Comparison of ENCODE assay signal across 14 mouse cellular contexts in genomic region chr12:73607381-73608064, GRCm38 (mm10). TPM values are rescaled to one million over a fixed set of nuclear protein-coding genes. Genes with fewer than 3 reads are reported as not detected.
A peak's percentile ranks its signal among the peaks of the same experiment; 100 is the strongest.
DNase-seq lines count a peak whose midpoint lies in the region; ATAC-seq and TF ChIP-seq lines count a peak whose summit lies in the region.
"Had no signal": no experiment of that assay in that cellular context is flagged by ENCODE, and none has a peak within 500 bp of the region (broad histone marks: within the 10 kb centered on the region; RNA-seq: fewer than 3 reads in every experiment).

No protein-coding gene starts in this region.

- no peak overlapping the region for H3K4me2 ChIP-seq in hindbrain, embryonic 13.5 days
- H3K4me2 ChIP-seq: forebrain, embryonic 12.5 days had no signal

- H3K27me3 ChIP-seq in spleen, adult 2 months (ENCODE audit: control insufficient read depth, insufficient read depth, low read length) = no peaks in the 10 kb centered on the region
- H3K27me3 ChIP-seq in hindbrain, embryonic 13.5 days = no peaks in the 10 kb centered on the region
- H3K27me3 ChIP-seq: forebrain, embryonic 12.5 days had no signal

- no peak for TF ChIP-seq CTCF in spleen, adult 2 months (IDR thresholded peaks at IDR 0.05; ENCODE audit: extremely low read depth, insufficient read depth, insufficient read length, insufficient replicate concordance)

- no peak for TF ChIP-seq POLR2A in spleen, adult 2 months (IDR thresholded peaks at IDR 0.05; ENCODE audit: low read depth, low read length)

- ATAC-seq in hindbrain, embryonic 13.5 days (ENCODE audit: low FRiP score) = no peak; the same call in 1 of the 2 replicates

- intact Hi-C loops in left cerebral cortex, postnatal 14 days (cut with DNase I) = no loop called here

- no peaks in the 10 kb centered on the region for H3K9me3 ChIP-seq in hindbrain, embryonic 13.5 days
- H3K9me3 ChIP-seq: forebrain, embryonic 12.5 days had no signal

- H3K9ac ChIP-seq in hindbrain, embryonic 13.5 days = no peak overlapping the region
- H3K9ac ChIP-seq: forebrain, embryonic 12.5 days; liver, embryonic 14.5 days had no signal

- 30% methylated on average over 13 of the region's 13 CpGs for WGBS in spleen, adult 2 months
- WGBS in hindbrain, embryonic 13.5 days = 46% methylated on average over 13 of the region's 13 CpGs

- H3K4me1 ChIP-seq in spleen, adult 2 months (ENCODE audit: control insufficient read depth, insufficient read depth, insufficient read length) = peaks cover 39% of the 10 kb centered on the region; the same call in 1 of the 2 replicates
- H3K4me1 ChIP-seq in hindbrain, embryonic 13.5 days (replicated peaks) = peaks cover 27% of the 10 kb centered on the region

- H3K4me3 ChIP-seq in spleen, adult 2 months (ENCODE audit: extremely low read depth, insufficient read depth, insufficient read length) = no peak overlapping the region
- no peak overlapping the region for H3K4me3 ChIP-seq in hindbrain, embryonic 13.5 days
- H3K4me3 ChIP-seq: forebrain, embryonic 12.5 days had no signal

- H3K36me3 ChIP-seq in spleen, adult 2 months (ENCODE audit: control insufficient read depth, insufficient read depth, low read length) = no peaks in the 10 kb centered on the region
- H3K36me3 ChIP-seq in hindbrain, embryonic 13.5 days = no peaks in the 10 kb centered on the region
- H3K36me3 ChIP-seq: forebrain, embryonic 12.5 days had no signal

- peak overlapping the region; percentile 28; the same call in 1 of the 2 replicates for H3K27ac ChIP-seq in spleen, adult 2 months (ENCODE audit: insufficient read depth, low read length)
- peak overlapping the region; percentile 59 for H3K27ac ChIP-seq in hindbrain, embryonic 13.5 days
- H3K27ac ChIP-seq: forebrain, embryonic 12.5 days; liver, embryonic 14.5 days had no signal

- peak; percentile 90 for DNase-seq in heart, adult 11 months
- DNase-seq in heart, adult 18-20 months = no peak
- DNase-seq in spleen, adult 2 months (ENCODE audit: low read depth in 1 of 2, low spot score in 2 of 2) = no peak
- DNase-seq in spleen, adult 18-20 months = no peak
- DNase-seq in retina, postnatal 1 day = peak; percentile 27
- DNase-seq in cerebellum, adult 18-20 months = no peak
- DNase-seq in left cerebral cortex, postnatal 14 days (ENCODE audit: low spot score in 2 of 2) = no peak
- DNase-seq: gastrocnemius, postnatal 14 days; heart, postnatal 10 days; kidney, adult 2 months had no signal

RNA-seq across cellular contexts. Expression of gene Prkch, which starts 22.9 kb away (rescaled TPM):
- 10 to 100 TPM; 17.2 to 18.6 TPM for total RNA-seq in heart, adult 18-20 months (2021)
- 12.5 and 13.5 TPM in 2 replicates for polyA plus RNA-seq in spleen, adult 2 months (2012; rRNA removed)
- polyA plus RNA-seq in hindbrain, embryonic 13.5 days (2015; fragmentation: Nextera tagmentation; extraction: Ambion mirVana) = 5.6 and 6.5 TPM in 2 replicates
- total RNA-seq in left cerebral cortex, postnatal 14 days (2021) = 1 to 10 TPM; 4.2 to 4.5 TPM
- total RNA-seq: MEL had no signal

Comparison
In these comparisons a context has a peak if more than half of its experiments do, and no peak if none do; other contexts are left out.
1. DNase-seq: peak in heart, adult 11 months (single experiment) and retina, postnatal 1 day (single experiment); none in heart, adult 18-20 months (0 of 2), spleen, adult 2 months (0 of 2), spleen, adult 18-20 months (0 of 2), cerebellum, adult 18-20 months (0 of 2) and left cerebral cortex, postnatal 14 days (0 of 2).